Mouse (Mus musculus) cortical plate, adult 2 months (tissue): ENCODE data around the gene Pak4.

Experiments used
- CTCF ChIP-seq: fragments of 200-500 bp; IDR thresholded peaks from 2 replicates; pipeline ENCODE4 v1.5.1; 2011; ENCODE audit warnings: mild to moderate bottlenecking, control low read depth, low read length; ENCODE audit not compliant: insufficient read depth; ENCODE audit errors: extremely low read depth
- POLR2A ChIP-seq: fragments of 200-500 bp; IDR thresholded peaks from 2 replicates; pipeline ENCODE4 v1.6.1; 2011; ENCODE audit warnings: mild to moderate bottlenecking, low read length, control low read depth; ENCODE audit not compliant: insufficient read depth; ENCODE audit errors: extremely low read depth

- TF ChIP-seq CTCF, result no peak
- no peak for TF ChIP-seq POLR2A
Measured at GRCm38 (mm10) chr7:28547628-28548027, 50.4 kb downstream of the Pak4 start.
